Mouse (Mus musculus) MEL (cell line): ENCODE data around the gene Tubb3. TPM values are rescaled to one million over a fixed set of nuclear protein-coding genes. Genes with fewer than 3 reads are reported as not detected.
"Not testable (repeated sequence)": the region's sequence is repeated elsewhere in the genome, so short reads cannot be mapped to it uniquely, and the experiment has no call there.

Experiments
- DNase-seq: peaks from one replicate; pipeline ENCODE4 v3.0.0; 2011; ENCODE audit warnings: low read depth, low spot score
- H3K27ac ChIP-seq: 2 replicates; pipeline ENCODE4 v1.5.1; 2012; ENCODE audit warnings: low read depth, mild to moderate bottlenecking, control low read depth, low read length, moderate library complexity; ENCODE audit not compliant: control insufficient read depth
- H3K27me3 ChIP-seq, 2 experiments: fragments of 150-350 bp in 1 of 2; sonication (generic) in 1 of 2; 2 replicates each; pipeline ENCODE4 v1.6.1; 2012; ENCODE audit warnings: low read length in 2 of 2, mild to moderate bottlenecking in 2 of 2, improper control_type of control experiment in 1 of 2, moderate library complexity in 1 of 2; ENCODE audit not compliant: insufficient read depth in 2 of 2, control insufficient read depth in 1 of 2
- H3K36me3 ChIP-seq, 2 experiments: 2 replicates each; pipeline ENCODE4 v1.6.1; 2012 to 2014; ENCODE audit warnings: low read length in 2 of 2, improper control_type of control experiment in 1 of 2, inconsistent platforms in 1 of 2, mild to moderate bottlenecking in 1 of 2; ENCODE audit not compliant: insufficient read depth in 2 of 2, control insufficient read depth in 1 of 2
- H3K4me1 ChIP-seq, 2 experiments: fragments of 150-350 bp in 1 of 2; sonication (generic) in 1 of 2; 2 replicates each; pipeline ENCODE4 v1.6.1; 2012; ENCODE audit warnings: low read length in 2 of 2, improper control_type of control experiment in 1 of 2, mild to moderate bottlenecking in 1 of 2; ENCODE audit not compliant: insufficient read depth in 2 of 2, control insufficient read depth in 1 of 2
- H3K4me3 ChIP-seq, 2 experiments: fragments of 150-350 bp in 1 of 2; sonication (generic) in 1 of 2; 2 replicates each; pipeline ENCODE4 v1.5.1; 2012; ENCODE audit warnings: low read depth in 2 of 2, low read length in 2 of 2, mild to moderate bottlenecking in 2 of 2, moderate library complexity in 2 of 2, control low read depth in 1 of 2, improper control_type of control experiment in 1 of 2; ENCODE audit not compliant: control insufficient read depth in 1 of 2, insufficient read depth in 1 of 2
- H3K79me2 ChIP-seq: 2 replicates; pipeline ENCODE4 v1.6.1; 2012; ENCODE audit warnings: mild to moderate bottlenecking, low read length, moderate library complexity; ENCODE audit not compliant: control insufficient read depth, poor library complexity, insufficient read depth
- H3K9ac ChIP-seq: 2 replicates; pipeline ENCODE4 v1.6.1; 2012; ENCODE audit warnings: low read depth, mild to moderate bottlenecking, control low read depth, low read length, moderate library complexity; ENCODE audit not compliant: control insufficient read depth, poor library complexity, severe bottlenecking
- H3K9me3 ChIP-seq: fragments of 150-350 bp; sonication (generic); replicated peaks from 2 replicates; pipeline ENCODE4 v1.6.1; 2012; ENCODE audit warnings: mild to moderate bottlenecking, low read length, improper control_type of control experiment, moderate library complexity; ENCODE audit not compliant: insufficient read depth
- CHD1 ChIP-seq: IDR thresholded peaks from 2 replicates; pipeline ENCODE4 v1.6.1; 2012; ENCODE audit warnings: low read depth, mild to moderate bottlenecking, inconsistent platforms, low read length, improper control_type of control experiment
- E2F4 ChIP-seq: IDR thresholded peaks from 2 replicates; pipeline ENCODE4 v1.6.1; 2011; ENCODE audit warnings: low read depth, low read length, improper control_type of control experiment, borderline replicate concordance
- HCFC1 ChIP-seq: IDR thresholded peaks from 2 replicates; pipeline ENCODE4 v1.6.1; 2012; ENCODE audit warnings: low read depth, mild to moderate bottlenecking, inconsistent platforms, low read length, improper control_type of control experiment, moderate library complexity
- MAFK ChIP-seq: IDR thresholded peaks from 2 replicates; pipeline ENCODE4 v1.6.1; 2011; ENCODE audit warnings: low read depth, mild to moderate bottlenecking, low read length, improper control_type of control experiment, borderline replicate concordance
- MAZ ChIP-seq: IDR thresholded peaks from 2 replicates; pipeline ENCODE4 v1.6.1; 2012; ENCODE audit warnings: low read depth, mild to moderate bottlenecking, inconsistent platforms, low read length, improper control_type of control experiment
- MEF2A ChIP-seq: IDR thresholded peaks from 2 replicates; pipeline ENCODE4 v1.6.1; 2014; ENCODE audit warnings: low read depth, mild to moderate bottlenecking, inconsistent platforms, low read length, improper control_type of control experiment; ENCODE audit not compliant: poor library complexity, insufficient replicate concordance, severe bottlenecking; ENCODE audit errors: extremely low read depth
- MXI1 ChIP-seq: IDR thresholded peaks from 2 replicates; pipeline ENCODE4 v1.6.1; 2011; ENCODE audit warnings: mild to moderate bottlenecking, low read depth, low read length, improper control_type of control experiment
- MYB ChIP-seq: IDR thresholded peaks from 2 replicates; pipeline ENCODE4 v1.6.1; 2011; ENCODE audit warnings: mild to moderate bottlenecking, low read depth, low read length, improper control_type of control experiment
- NELFE ChIP-seq: IDR thresholded peaks from 2 replicates; pipeline ENCODE4 v1.6.1; 2011; ENCODE audit warnings: low read depth, low read length, improper control_type of control experiment
- NRF1 ChIP-seq: IDR thresholded peaks from 2 replicates; pipeline ENCODE4 v1.6.1; 2014; ENCODE audit warnings: low read depth, mild to moderate bottlenecking, inconsistent platforms, low read length, improper control_type of control experiment, moderate library complexity; ENCODE audit not compliant: poor library complexity, insufficient read depth, severe bottlenecking
- POLR2A ChIP-seq, 2 experiments: IDR thresholded peaks; 2 replicates each; pipeline ENCODE4 v1.6.1; 2011 to 2012; ENCODE audit warnings: low read length in 2 of 2, mild to moderate bottlenecking in 2 of 2, control low read depth in 1 of 2, improper control_type of control experiment in 1 of 2, low read depth in 1 of 2, moderate library complexity in 1 of 2; ENCODE audit not compliant: control insufficient read depth in 1 of 2, insufficient read depth in 1 of 2, poor library complexity in 1 of 2
- POLR2AphosphoS2 ChIP-seq: IDR thresholded peaks from 2 replicates; pipeline ENCODE4 v1.6.1; 2011; ENCODE audit warnings: low read length, improper control_type of control experiment
- SIN3A ChIP-seq: IDR thresholded peaks from 2 replicates; pipeline ENCODE4 v1.6.1; 2012; ENCODE audit warnings: low read length, improper control_type of control experiment, inconsistent platforms
- TAL1 ChIP-seq: IDR thresholded peaks from 2 replicates; pipeline ENCODE4 v1.6.1; 2012; ENCODE audit warnings: mild to moderate bottlenecking, inconsistent platforms, low read length, moderate library complexity, mixed read lengths
- TBP ChIP-seq: IDR thresholded peaks from 2 replicates; pipeline ENCODE4 v1.8.0; 2011; ENCODE audit warnings: low read depth, low read length, improper control_type of control experiment
- TCF12 ChIP-seq: IDR thresholded peaks from 2 replicates; pipeline ENCODE4 v1.6.1; 2014; ENCODE audit warnings: low read depth, mild to moderate bottlenecking, inconsistent platforms, low read length, improper control_type of control experiment, moderate library complexity
- USF2 ChIP-seq, 2 experiments: IDR thresholded peaks; 2 replicates each; pipeline ENCODE4 v1.6.1; 2011 to 2012; ENCODE audit warnings: improper control_type of control experiment in 2 of 2, low read length in 2 of 2, borderline replicate concordance in 1 of 2, inconsistent platforms in 1 of 2, low read depth in 1 of 2, mild to moderate bottlenecking in 1 of 2; ENCODE audit not compliant: insufficient read depth in 1 of 2
- ZKSCAN1 ChIP-seq: IDR thresholded peaks from 2 replicates; pipeline ENCODE4 v1.6.1; 2012; ENCODE audit warnings: low read depth, mild to moderate bottlenecking, inconsistent platforms, low read length, improper control_type of control experiment, moderate library complexity
- ZMIZ1 ChIP-seq: IDR thresholded peaks from 2 replicates; pipeline ENCODE4 v1.6.1; 2012; ENCODE audit warnings: low read depth, mild to moderate bottlenecking, inconsistent platforms, low read length, improper control_type of control experiment, moderate library complexity
- polyA plus RNA-seq, 2 experiments: library from polyadenylated mRNA; stranded (reverse) in 1 of 2; unstranded in 1 of 2; fragments of >175 nt in 1 of 2; fragments of >200 nt in 1 of 2; gene quantifications; 2 replicates each; pipeline versions ENCODE4 v1.2.1 to v1.2.4; 2012; ENCODE audit warnings: low replicate concordance in 2 of 2, low read depth in 1 of 2; ENCODE audit not compliant: insufficient read length in 2 of 2, insufficient read depth in 1 of 2, missing spikeins in 1 of 2
- total RNA-seq: library from RNA; depleted of rRNA; stranded (reverse); fragments of 300-350 nt; gene quantifications from 2 replicates; pipeline ENCODE4 v1.2.3, GENCODE M21; 2012

Gene Tubb3
- total and polyA plus RNA-seq, 3 experiments = 0.69 to 1.4 TPM; not detected in 1

- Histone ChIP-seq H3K9ac (no peak overlapping the region), H3K36me3 (no peaks in the 10 kb centered on the region; a peak in 1 of 4 replicates), H3K27me3 (no peaks in the 10 kb centered on the region), H3K4me3 (no peak overlapping the region), H3K9me3 (0 out of 2 replicates have a peak, but pooled peaks cover 2% of the 10 kb centered on the region), H3K27ac (no peak overlapping the region), H3K79me2 (no peaks in the 10 kb centered on the region), H3K4me1 (no peaks in the 10 kb centered on the region)
- no peak for DNase-seq
- TF ChIP-seq HCFC1 = no peak
- TF ChIP-seq POLR2A (IDR thresholded peaks at IDR 0.05; ENCODE audit: control insufficient read depth in 1 of 2, insufficient read depth in 1 of 2, low read depth in 1 of 2, low read length in 2 of 2, poor library complexity in 1 of 2) = no peak
- TF ChIP-seq MXI1 = no peak
- no peak for TF ChIP-seq TAL1
- no peak for TF ChIP-seq SIN3A
- no peak for TF ChIP-seq CHD1
- no peak for TF ChIP-seq POLR2AphosphoS2
- TF ChIP-seq E2F4 = no peak
- TF ChIP-seq NELFE = no peak
- no peak for TF ChIP-seq ZMIZ1
- TF ChIP-seq TBP = no peak
- TF ChIP-seq TCF12 = no peak
- TF ChIP-seq MYB = no peak
- no peak for TF ChIP-seq USF2 (IDR thresholded peaks at IDR 0.05; ENCODE audit: borderline replicate concordance in 1 of 2, insufficient read depth in 1 of 2, low read depth in 1 of 2, low read length in 2 of 2)
- no peak for TF ChIP-seq MAZ
- no peak for TF ChIP-seq MEF2A
- TF ChIP-seq NRF1 = no peak
- no peak for TF ChIP-seq MAFK
- no peak for TF ChIP-seq ZKSCAN1
These were observed 17.9 kb downstream of the Tubb3 start for GRCm38 (mm10) chr8:123428939-123429721.

DNA sequence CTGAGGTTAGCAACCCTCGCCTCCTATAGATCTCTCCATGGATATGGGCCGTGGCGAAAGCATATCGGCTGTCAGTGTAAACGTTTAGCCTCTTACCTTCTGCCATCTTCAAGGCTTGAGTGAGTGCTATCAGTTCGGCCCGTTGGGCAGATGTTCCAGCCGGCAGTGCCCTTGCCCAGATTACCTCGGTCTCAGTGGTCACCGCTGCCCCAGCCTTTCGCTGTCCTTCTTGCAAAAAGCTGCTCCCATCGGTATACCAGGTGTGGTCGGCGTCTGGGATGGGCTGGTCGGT lies 18.4 kb downstream of the Tubb3 start:
- DNase-seq, H3K9ac ChIP-seq, H3K4me3 ChIP-seq, H3K27me3 ChIP-seq, H3K27ac ChIP-seq, H3K36me3 ChIP-seq, H3K9me3 ChIP-seq, H3K4me1 ChIP-seq, H3K79me2 ChIP-seq: not testable (repeated sequence)

- H3K79me2 ChIP-seq, DNase-seq, H3K4me3 ChIP-seq, H3K36me3 ChIP-seq, H3K27ac ChIP-seq, H3K9me3 ChIP-seq, H3K27me3 ChIP-seq, H3K4me1 ChIP-seq, H3K9ac ChIP-seq: not testable (repeated sequence)
These were observed 19.7 kb downstream of the Tubb3 start for GRCm38 (mm10) chr8:123430936-123431335.
